Mouse (Mus musculus) liver, postnatal 0 days (tissue): ENCODE data around the gene Fscn2. TPM values are rescaled to one million over a fixed set of nuclear protein-coding genes. Genes with fewer than 3 reads are reported as not detected.

Experiments
- ATAC-seq: fragments of 200-750 bp; cut with Nextera tagmentation; 2 replicates; pipeline ENCODE4 v1.8.0; 2017; ENCODE audit warnings: mild to moderate bottlenecking, moderate library complexity
- DNase-seq: peaks from one replicate; pipeline ENCODE4 v3.0.0-alpha.2; 2016
- H3K27ac ChIP-seq: fragments of 300-500 bp; sonication (generic); 2 replicates; pipeline ENCODE4 v1.5.1; 2014; ENCODE audit warnings: antibody characterized with exemption, moderate library complexity, mild to moderate bottlenecking, low read depth
- H3K27me3 ChIP-seq: fragments of 300-500 bp; sonication (generic); 2 replicates; pipeline ENCODE4 v1.6.1; 2014; ENCODE audit warnings: low read length, control low read depth, mixed read lengths; ENCODE audit not compliant: insufficient read depth
- H3K36me3 ChIP-seq: fragments of 300-500 bp; sonication (generic); replicated peaks from 2 replicates; pipeline ENCODE4 v1.6.1; 2014; ENCODE audit warnings: mild to moderate bottlenecking, control low read depth, low read length, moderate library complexity, mixed read lengths; ENCODE audit not compliant: insufficient read depth
- H3K4me1 ChIP-seq: fragments of 300-500 bp; sonication (generic); 2 replicates; pipeline ENCODE4 v1.6.1; 2014; ENCODE audit warnings: antibody characterized with exemption, mild to moderate bottlenecking, control low read depth; ENCODE audit not compliant: insufficient read depth
- H3K4me2 ChIP-seq: fragments of 300-500 bp; sonication (generic); 2 replicates; pipeline ENCODE4 v1.6.1; 2014; ENCODE audit warnings: low read depth, mild to moderate bottlenecking, low read length, moderate library complexity, mixed read lengths
- H3K4me3 ChIP-seq: fragments of 300-500 bp; sonication (generic); 2 replicates; pipeline ENCODE4 v1.5.1; 2014; ENCODE audit warnings: low read depth, low read length
- H3K9ac ChIP-seq: fragments of 300-500 bp; sonication (generic); replicated peaks from 2 replicates; pipeline ENCODE4 v1.6.1; 2014; ENCODE audit warnings: mild to moderate bottlenecking, moderate library complexity
- H3K9me3 ChIP-seq: fragments of 300-500 bp; sonication (generic); 2 replicates; pipeline ENCODE4 v1.6.1; 2016; ENCODE audit warnings: mild to moderate bottlenecking, control low read depth, low read length, mixed read lengths
- CTCF ChIP-seq: sonication (generic); IDR thresholded peaks from 2 replicates; pipeline ENCODE4 v1.5.1; 2016; ENCODE audit warnings: antibody characterized with exemption, low read depth
- EP300 ChIP-seq: IDR thresholded peaks from 2 replicates; pipeline ENCODE4 v1.6.1; 2016; ENCODE audit warnings: antibody characterized with exemption, low read depth, mild to moderate bottlenecking
- WGBS: fragments of 180-500 bp; shearing (Covaris S2); extraction: QIAGEN DNeasy Blood & Tissue Kit; methylation state at CpG from one replicate; pipeline ENCODE4 v1.1.7; 2014; ENCODE audit not compliant: insufficient replicate concordance; 5-methylcytosine and 5-hydroxymethylcytosine counted together
- polyA plus RNA-seq: library from polyadenylated mRNA; unstranded; fragments of >200 nt; fragmentation: Nextera tagmentation; extraction: Ambion mirVana; gene quantifications from 2 replicates; pipeline ENCODE4 v1.2.1, GENCODE M21; 2015

The Fscn2 gene
- not detected in 2 replicates for polyA plus RNA-seq

GRCm38 (mm10) chr11:120361295-120361694, at the start of gene Fscn2:
TSS of gene Fscn2 (plus strand) at chr11:120361534.
- H3K4me2 ChIP-seq: no peak within 1 kb of the TSS
- no peaks in the 10 kb centered on the region for H3K36me3 ChIP-seq
- H3K27me3 ChIP-seq: no peaks in the 10 kb centered on the region
- no peak for ATAC-seq
- TF ChIP-seq EP300 (no peak), CTCF (no peak)
- no peak within 1 kb of the TSS for H3K9ac ChIP-seq
- no peak for DNase-seq
- H3K4me1 ChIP-seq: peaks cover 11% of the 10 kb centered on the region
- H3K4me3 ChIP-seq: no peak within 1 kb of the TSS
- 72% methylated on average over 10 of the region's 10 CpGs for whole genome bisulfite sequencing
- H3K27ac ChIP-seq: no peak within 1 kb of the TSS
- no peaks in the 10 kb centered on the region for H3K9me3 ChIP-seq

GRCm38 (mm10) chr11:120311561-120311960, 49.8 kb upstream of the Fscn2 start:
- H3K4me2 ChIP-seq: peak overlapping the region; percentile 86; the same call in 1 of the 2 replicates
- peaks cover 27% of the 10 kb centered on the region for H3K4me1 ChIP-seq
- no peaks in the 10 kb centered on the region for H3K36me3 ChIP-seq
- no peaks in the 10 kb centered on the region for H3K9me3 ChIP-seq
- DNase-seq (peak; percentile 12), ATAC-seq (no peak)
- no peak overlapping the region for H3K27ac ChIP-seq
- H3K4me3 ChIP-seq: no peak overlapping the region
- TF ChIP-seq EP300 (no peak), CTCF (no peak)
- no peak overlapping the region; the same call in 1 of the 2 replicates for H3K9ac ChIP-seq
- WGBS: 63% methylated on average over 10 of the region's 10 CpGs
- H3K27me3 ChIP-seq: peaks cover 7% of the 10 kb centered on the region; the same call in 1 of the 2 replicates

- no peak overlapping the region for H3K4me2 ChIP-seq
- no peak overlapping the region for H3K27ac ChIP-seq
- ATAC-seq (no peak), DNase-seq (peak; percentile 4)
- WGBS: 72% methylated on average over 6 of the region's 6 CpGs
- no peak for TF ChIP-seq CTCF
- TF ChIP-seq EP300: no peak
- no peaks in the 10 kb centered on the region for H3K36me3 ChIP-seq
- peaks cover 7% of the 10 kb centered on the region; the same call in 1 of the 2 replicates for H3K27me3 ChIP-seq
- no peak overlapping the region for H3K4me3 ChIP-seq
- peaks cover 29% of the 10 kb centered on the region for H3K4me1 ChIP-seq
- no peaks in the 10 kb centered on the region for H3K9me3 ChIP-seq
- H3K9ac ChIP-seq: no peak overlapping the region
These were observed 49.3 kb upstream of the Fscn2 start for GRCm38 (mm10) chr11:120312069-120312468.

GRCm38 (mm10) chr11:120313906-120314685, 47.2 kb upstream of the Fscn2 start:
- Histone ChIP-seq H3K9me3 (no peaks in the 10 kb centered on the region), H3K9ac (no peak overlapping the region), H3K27me3 (0 out of 2 replicates have a peak, but pooled peaks cover 5% of the 10 kb centered on the region), H3K4me1 (peaks cover 29% of the 10 kb centered on the region), H3K4me2 (no peak overlapping the region), H3K4me3 (no peak overlapping the region), H3K27ac (no peak overlapping the region), H3K36me3 (no peaks in the 10 kb centered on the region)
- 53% methylated on average over 6 of the region's 6 CpGs for WGBS
- TF ChIP-seq CTCF (no peak), EP300 (no peak)
- DNase-seq (peak; percentile 10), ATAC-seq (no peak)

GRCm38 (mm10) chr11:120314721-120315415, 46.5 kb upstream of the Fscn2 start:
- Histone ChIP-seq H3K36me3 (no peaks in the 10 kb centered on the region), H3K4me1 (peaks cover 29% of the 10 kb centered on the region), H3K27me3 (0 out of 2 replicates have a peak, but pooled peaks cover 5% of the 10 kb centered on the region), H3K4me3 (no peak overlapping the region), H3K4me2 (peak overlapping the region; percentile 78), H3K9ac (no peak overlapping the region; the same call in 1 of the 2 replicates), H3K9me3 (no peaks in the 10 kb centered on the region), H3K27ac (no peak overlapping the region)
- DNase-seq: peak; percentile 11
- no peak for ATAC-seq
- 69% methylated on average over 16 of the region's 16 CpGs for WGBS
- TF ChIP-seq EP300: no peak
- no peak for TF ChIP-seq CTCF

GRCm38 (mm10) chr11:120315416-120315761, 45.9 kb upstream of the Fscn2 start:
- Histone ChIP-seq H3K9ac (peak overlapping the region; percentile 44), H3K9me3 (no peaks in the 10 kb centered on the region), H3K27me3 (0 out of 2 replicates have a peak, but pooled peaks cover 4% of the 10 kb centered on the region), H3K4me3 (peak overlapping the region; percentile 47), H3K4me2 (peak overlapping the region; percentile 78), H3K4me1 (peaks cover 28% of the 10 kb centered on the region), H3K27ac (peak overlapping the region; percentile 76), H3K36me3 (no peaks in the 10 kb centered on the region)
- peak; percentile 18 for DNase-seq
- no peak for ATAC-seq
- TF ChIP-seq CTCF (no peak), EP300 (no peak)
- WGBS: 32% methylated on average over 4 of the region's 4 CpGs
